17 mouse cellular contexts compared by ENCODE assay signal in genomic region chr7:36247356-36247755, GRCm38 (mm10).
DNase-seq lines count a peak whose midpoint lies in the region; ATAC-seq and TF ChIP-seq lines count a peak whose summit lies in the region.
"Had no signal": no experiment of that assay in that cellular context is flagged by ENCODE, and none has a peak within 500 bp of the region (broad histone marks: within the 10 kb centered on the region; RNA-seq: fewer than 3 reads in every experiment).

No protein-coding gene starts in this region.

- H3K4me3 ChIP-seq in limb, embryonic 14.5 days (replicated peaks; ENCODE audit: low read length), result no peak overlapping the region
- H3K4me3 ChIP-seq in limb, embryonic 10.5 days, result no peak overlapping the region
- H3K4me3 ChIP-seq in lung, postnatal 0 days (ENCODE audit: low read depth, low read length), result no peak overlapping the region
- no peak overlapping the region for H3K4me3 ChIP-seq in forebrain, embryonic 15.5 days
- H3K4me3 ChIP-seq in forebrain, embryonic 11.5 days (ENCODE audit: low read depth, low read length), result no peak overlapping the region
- H3K4me3 ChIP-seq: limb, embryonic 15.5 days; neural tube, embryonic 12.5 days had no signal

- peak; percentile 17; the same call in 1 of the 2 replicates for TF ChIP-seq EP300 in lung, postnatal 0 days (IDR thresholded peaks at IDR 0.05)

- H3K27ac ChIP-seq in limb, embryonic 14.5 days (replicated peaks; ENCODE audit: low read depth, low read length), result no peak overlapping the region
- H3K27ac ChIP-seq in limb, embryonic 10.5 days, result no peak overlapping the region
- H3K27ac ChIP-seq in lung, postnatal 0 days (ENCODE audit: low read length), result no peak overlapping the region
- no peak overlapping the region for H3K27ac ChIP-seq in forebrain, embryonic 15.5 days (replicated peaks)
- no peak overlapping the region for H3K27ac ChIP-seq in forebrain, embryonic 11.5 days (ENCODE audit: low read depth, low read length)
- H3K27ac ChIP-seq: limb, embryonic 15.5 days; neural tube, embryonic 12.5 days had no signal

- TF ChIP-seq CTCF in lung, postnatal 0 days (IDR thresholded peaks at IDR 0.05), result no peak

- H3K36me3 ChIP-seq in limb, embryonic 14.5 days (ENCODE audit: control insufficient read depth, insufficient read depth, low read length), result no peaks in the 10 kb centered on the region
- H3K36me3 ChIP-seq in limb, embryonic 10.5 days, result no peaks in the 10 kb centered on the region
- H3K36me3 ChIP-seq in lung, postnatal 0 days (ENCODE audit: insufficient read depth, low read length), result no peaks in the 10 kb centered on the region
- no peaks in the 10 kb centered on the region for H3K36me3 ChIP-seq in forebrain, embryonic 15.5 days
- H3K36me3 ChIP-seq in forebrain, embryonic 11.5 days (ENCODE audit: control insufficient read depth, insufficient read depth, low read length), result no peaks in the 10 kb centered on the region
- H3K36me3 ChIP-seq: limb, embryonic 15.5 days; neural tube, embryonic 12.5 days had no signal

- H3K27me3 ChIP-seq in limb, embryonic 14.5 days (ENCODE audit: control insufficient read depth, insufficient read depth, low read length), result no peaks in the 10 kb centered on the region
- H3K27me3 ChIP-seq in limb, embryonic 10.5 days (ENCODE audit: low read depth, poor library complexity, severe bottlenecking), result no peaks in the 10 kb centered on the region
- H3K27me3 ChIP-seq in lung, postnatal 0 days (replicated peaks; ENCODE audit: insufficient read depth, low read length), result no peaks in the 10 kb centered on the region
- H3K27me3 ChIP-seq in forebrain, embryonic 15.5 days, result no peaks in the 10 kb centered on the region
- H3K27me3 ChIP-seq in forebrain, embryonic 11.5 days (ENCODE audit: control insufficient read depth, insufficient read depth, low read length), result no peaks in the 10 kb centered on the region
- H3K27me3 ChIP-seq: limb, embryonic 15.5 days; neural tube, embryonic 12.5 days had no signal

- H3K4me2 ChIP-seq in limb, embryonic 14.5 days (replicated peaks; ENCODE audit: low read depth, low read length, severe bottlenecking), result no peak overlapping the region
- no peak overlapping the region for H3K4me2 ChIP-seq in lung, postnatal 0 days (replicated peaks; ENCODE audit: low read depth, low read length)
- H3K4me2 ChIP-seq in forebrain, embryonic 15.5 days (replicated peaks), result no peak overlapping the region
- no peak overlapping the region for H3K4me2 ChIP-seq in forebrain, embryonic 11.5 days (ENCODE audit: low read depth, low read length, severe bottlenecking)
- H3K4me2 ChIP-seq: limb, embryonic 15.5 days; neural tube, embryonic 12.5 days had no signal

- TF ChIP-seq POLR2A in limb, embryonic 14.5 days (IDR thresholded peaks at IDR 0.05; ENCODE audit: borderline replicate concordance, extremely low read depth, insufficient read depth, insufficient read length), result no peak

- no peaks in the 10 kb centered on the region for H3K9me3 ChIP-seq in limb, embryonic 14.5 days (ENCODE audit: control insufficient read depth, low read length)
- no peaks in the 10 kb centered on the region for H3K9me3 ChIP-seq in limb, embryonic 10.5 days (replicated peaks)
- H3K9me3 ChIP-seq in lung, postnatal 0 days (ENCODE audit: low read length), result no peaks in the 10 kb centered on the region
- 0 out of 2 replicates have a peak, but pooled peaks cover 6% of the 10 kb centered on the region for H3K9me3 ChIP-seq in forebrain, embryonic 15.5 days
- no peaks in the 10 kb centered on the region for H3K9me3 ChIP-seq in forebrain, embryonic 11.5 days (ENCODE audit: control insufficient read depth, low read length)
- H3K9me3 ChIP-seq: limb, embryonic 15.5 days; neural tube, embryonic 12.5 days had no signal

- intact Hi-C loops in gastrocnemius, postnatal 14 days (cut with DNase I; ENCODE audit: low total_unique reads), result no loop called here

- no peaks in the 10 kb centered on the region for H3K4me1 ChIP-seq in limb, embryonic 14.5 days (ENCODE audit: control insufficient read depth, insufficient read depth, low read length)
- H3K4me1 ChIP-seq in limb, embryonic 10.5 days, result no peaks in the 10 kb centered on the region
- no peaks in the 10 kb centered on the region for H3K4me1 ChIP-seq in lung, postnatal 0 days (ENCODE audit: insufficient read depth, low read depth, low read length)
- no peaks in the 10 kb centered on the region for H3K4me1 ChIP-seq in forebrain, embryonic 15.5 days
- H3K4me1 ChIP-seq in forebrain, embryonic 11.5 days (replicated peaks; ENCODE audit: control insufficient read depth, insufficient read depth, low read length), result no peaks in the 10 kb centered on the region
- H3K4me1 ChIP-seq: limb, embryonic 15.5 days; neural tube, embryonic 12.5 days had no signal

- DNase-seq in gastrocnemius, adult 18-20 months (ENCODE audit: low spot score), result peak; percentile 16
- no peak for DNase-seq in gastrocnemius, postnatal 14 days
- peak; percentile 52 for DNase-seq in limb, embryonic 14.5 days (ENCODE audit: low spot score)
- no peak for DNase-seq in limb, embryonic 10.5 days (ENCODE audit: low spot score)
- peak; percentile 57 for DNase-seq in lung, postnatal 0 days (ENCODE audit: low spot score)
- peak; percentile 30 for DNase-seq in skeletal muscle tissue, adult 2 months (ENCODE audit: low read depth, low spot score)
- no peak for DNase-seq in forebrain, embryonic 11.5 days (ENCODE audit: low spot score)
- DNase-seq: cerebellum, adult 11-12 months; gastrocnemius, postnatal 10 days; thymus, adult 18-20 months had no signal

- no peak overlapping the region for H3K9ac ChIP-seq in limb, embryonic 14.5 days (ENCODE audit: low read depth, low read length, severe bottlenecking)
- H3K9ac ChIP-seq in lung, postnatal 0 days (replicated peaks; ENCODE audit: low read depth), result no peak overlapping the region
- no peak overlapping the region for H3K9ac ChIP-seq in forebrain, embryonic 15.5 days (replicated peaks)
- H3K9ac ChIP-seq in forebrain, embryonic 11.5 days (ENCODE audit: low read length), result no peak overlapping the region
- H3K9ac ChIP-seq: limb, embryonic 15.5 days; neural tube, embryonic 12.5 days had no signal

- no peak for ATAC-seq in limb, embryonic 14.5 days (ENCODE audit: low FRiP score, low read depth)
- peak; percentile 60 for ATAC-seq in lung, postnatal 0 days
- ATAC-seq in forebrain, embryonic 15.5 days (replicated peaks), result no peak
- ATAC-seq in forebrain, embryonic 11.5 days (replicated peaks; ENCODE audit: low FRiP score), result no peak
- ATAC-seq: forebrain, embryonic 16.5 days; intestine, embryonic 16.5 days; midbrain, embryonic 16.5 days; Patski had no signal

Comparison
In these comparisons a context has a peak if more than half of its experiments do, and no peak if none do; other contexts are left out.
1. DNase-seq: peak in gastrocnemius, adult 18-20 months (single experiment), limb, embryonic 14.5 days (single experiment), lung, postnatal 0 days (single experiment) and skeletal muscle tissue, adult 2 months (single experiment); none in gastrocnemius, postnatal 14 days (single experiment), limb, embryonic 10.5 days (single experiment) and forebrain, embryonic 11.5 days (single experiment).